Mouse (Mus musculus) forebrain, embryonic 10.5 days (tissue): ENCODE results near the gene Paqr8. TPM values are rescaled to one million over a fixed set of nuclear protein-coding genes. Genes with fewer than 3 reads are reported as not detected.

Experiments
- polyA plus RNA-seq: library from polyadenylated mRNA; unstranded; fragments of >200 nt; fragmentation: Nextera tagmentation; extraction: Ambion mirVana; gene quantifications from 2 replicates; pipeline ENCODE4 v1.2.1, GENCODE M21; 2016

The Paqr8 gene
- polyA plus RNA-seq, 1 experiment from 2014 or later: 5.5 TPM

Other genes starting within 250 kb of the Paqr8 start
- gene Il17a, start 159.7 kb upstream of the Paqr8 start, polyA plus RNA-seq: not detected in 2 replicates
- gene Il17f, start 100.0 kb upstream of the Paqr8 start, polyA plus RNA-seq: 0.16 and 0.17 TPM in 2 replicates
- gene Mcm3, start 70.3 kb upstream of the Paqr8 start, polyA plus RNA-seq: 310 and 324 TPM in 2 replicates
- gene Efhc1, start 61.0 kb downstream of the Paqr8 start, polyA plus RNA-seq: 1.3 and 2.1 TPM in 2 replicates
- 5.6 and 6.5 TPM in 2 replicates for gene Tram2, start 188.6 kb downstream of the Paqr8 start, polyA plus RNA-seq